Mouse (Mus musculus) midbrain, embryonic 16.5 days (tissue): ENCODE measurements around the gene Aldh6a1. TPM values are rescaled to one million over a fixed set of nuclear protein-coding genes. Genes with fewer than 3 reads are reported as not detected.

Experiments used
- ATAC-seq: fragments of 200-750 bp; cut with Nextera tagmentation; 2 replicates; pipeline ENCODE4 v1.8.0; 2017; ENCODE audit warnings: moderate TSS enrichment
- H3K27ac ChIP-seq: fragments of 300-500 bp; sonication (generic); 2 replicates; pipeline ENCODE4 v1.5.1; 2014; ENCODE audit warnings: mild to moderate bottlenecking, low read length, mixed read lengths
- H3K27me3 ChIP-seq: fragments of 300-500 bp; sonication (generic); 2 replicates; pipeline ENCODE4 v1.6.1; 2014; ENCODE audit warnings: low read depth, low read length, mixed read lengths; ENCODE audit not compliant: control insufficient read depth, insufficient read depth
- H3K36me3 ChIP-seq: fragments of 300-500 bp; sonication (generic); 2 replicates; pipeline ENCODE4 v1.6.1; 2014; ENCODE audit warnings: mild to moderate bottlenecking, low read length, moderate library complexity, mixed read lengths; ENCODE audit not compliant: control insufficient read depth, insufficient read depth
- H3K4me1 ChIP-seq: fragments of 300-500 bp; sonication (generic); 2 replicates; pipeline ENCODE4 v1.6.1; 2014; ENCODE audit warnings: mild to moderate bottlenecking, low read length, mixed read lengths; ENCODE audit not compliant: control insufficient read depth, insufficient read depth
- H3K4me2 ChIP-seq: fragments of 300-500 bp; sonication (generic); 2 replicates; pipeline ENCODE4 v1.6.1; 2014; ENCODE audit warnings: mild to moderate bottlenecking, low read length, mixed read lengths
- H3K4me3 ChIP-seq: fragments of 300-500 bp; sonication (generic); 2 replicates; pipeline ENCODE4 v1.5.1; 2014; ENCODE audit warnings: low read depth, mild to moderate bottlenecking, low read length, moderate library complexity, mixed read lengths
- H3K9ac ChIP-seq: fragments of 300-500 bp; sonication (generic); 2 replicates; pipeline ENCODE4 v1.6.1; 2014; ENCODE audit warnings: low read depth, low read length, mixed read lengths
- H3K9me3 ChIP-seq: fragments of 300-500 bp; sonication (generic); replicated peaks from 2 replicates; pipeline ENCODE4 v1.6.1; 2014; ENCODE audit warnings: mild to moderate bottlenecking, low read length, mixed read lengths; ENCODE audit not compliant: control insufficient read depth, poor library complexity, severe bottlenecking
- WGBS: fragments of 180-500 bp; shearing (Covaris S2); extraction: QIAGEN DNeasy Blood & Tissue Kit; methylation state at CpG from one replicate; pipeline ENCODE4 v1.1.7; 2014; 5-methylcytosine and 5-hydroxymethylcytosine counted together
- polyA plus RNA-seq: library from polyadenylated mRNA; unstranded; fragments of >200 nt; fragmentation: Nextera tagmentation; extraction: Ambion mirVana; gene quantifications from 2 replicates; pipeline ENCODE4 v1.2.1, GENCODE M21; 2015

Gene Aldh6a1
- polyA plus RNA-seq, 1 experiment from 2014 or later = 34.2 TPM

DNA sequence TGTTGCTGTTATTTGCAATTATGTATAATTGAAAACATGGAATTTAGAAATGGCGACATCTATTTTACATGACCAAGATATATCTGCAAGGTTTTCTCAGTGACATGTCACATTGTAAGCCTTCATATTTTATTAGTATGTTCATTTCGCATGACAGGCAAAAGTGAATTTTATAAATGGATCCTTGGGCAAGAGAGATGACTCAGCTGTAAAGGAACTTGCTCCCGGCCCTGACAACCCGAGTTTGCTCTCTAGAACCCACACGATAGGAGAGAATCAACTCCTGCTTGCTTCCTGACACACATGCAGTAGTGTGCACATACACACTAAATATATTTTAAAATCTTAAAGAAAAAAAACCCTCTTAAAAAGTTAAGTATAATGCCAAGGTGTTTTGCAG lies 10.6 kb upstream of the Aldh6a1 start:
- Histone ChIP-seq H3K4me2 (no peak overlapping the region), H3K9ac (no peak overlapping the region), H3K4me3 (no peak overlapping the region), H3K27me3 (no peaks in the 10 kb centered on the region), H3K9me3 (no peaks in the 10 kb centered on the region), H3K36me3 (peaks cover 20% of the 10 kb centered on the region), H3K4me1 (no peaks in the 10 kb centered on the region), H3K27ac (no peak overlapping the region)
- no peak for ATAC-seq
- WGBS = 91% methylated on average over 5 of the region's 5 CpGs

- H3K36me3 ChIP-seq = peaks cover 20% of the 10 kb centered on the region
- no peaks in the 10 kb centered on the region for H3K27me3 ChIP-seq
- no peak for ATAC-seq
- 54% methylated on average over 1 of the region's 1 CpGs for WGBS
- H3K4me2 ChIP-seq = no peak overlapping the region
- no peak overlapping the region for H3K9ac ChIP-seq
- no peak overlapping the region for H3K27ac ChIP-seq
- H3K9me3 ChIP-seq = no peaks in the 10 kb centered on the region
- no peaks in the 10 kb centered on the region for H3K4me1 ChIP-seq
- H3K4me3 ChIP-seq = no peak overlapping the region
Observed at GRCm38 (mm10) chr12:84459845-84460244, 9.0 kb upstream of the Aldh6a1 start.

GRCm38 (mm10) chr12:84456911-84457310 lies 6.1 kb upstream of the Aldh6a1 start:
- ATAC-seq = no peak
- H3K9ac ChIP-seq = no peak overlapping the region
- H3K4me2 ChIP-seq = no peak overlapping the region
- no peaks in the 10 kb centered on the region for H3K27me3 ChIP-seq
- H3K4me1 ChIP-seq = peaks cover 8% of the 10 kb centered on the region
- H3K27ac ChIP-seq = no peak overlapping the region
- no peak overlapping the region for H3K4me3 ChIP-seq
- WGBS = 94% methylated on average over 3 of the region's 3 CpGs
- peaks cover 17% of the 10 kb centered on the region for H3K36me3 ChIP-seq
- no peaks in the 10 kb centered on the region for H3K9me3 ChIP-seq

DNA sequence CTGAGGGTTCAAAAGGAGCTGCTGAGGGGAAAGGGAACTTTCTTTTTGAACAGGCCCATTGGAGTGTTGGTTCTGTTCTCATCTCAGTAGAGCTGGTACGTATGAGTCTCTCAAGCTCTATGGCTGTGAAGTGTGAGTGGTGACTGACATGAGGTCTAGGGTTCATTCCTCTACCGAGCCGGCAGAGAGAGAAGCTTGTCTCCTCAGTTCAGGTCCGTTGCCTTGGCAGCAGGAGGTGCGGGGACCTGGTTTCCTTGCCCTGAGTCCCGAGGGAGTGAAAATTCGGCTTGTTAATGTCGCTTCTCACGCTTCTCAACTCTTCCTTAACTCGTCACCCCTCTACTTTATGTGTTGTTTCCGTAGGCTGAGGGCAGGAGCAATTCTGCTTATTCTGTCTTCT lies 997 bp upstream of the Aldh6a1 start:
- peak overlapping the region; percentile 56 for H3K4me3 ChIP-seq
- H3K4me1 ChIP-seq = peaks cover 19% of the 10 kb centered on the region
- H3K27me3 ChIP-seq = no peaks in the 10 kb centered on the region
- WGBS = 3% methylated on average over 11 of the region's 11 CpGs
- peak overlapping the region; percentile 66 for H3K9ac ChIP-seq
- H3K4me2 ChIP-seq = peak overlapping the region; percentile 98
- ATAC-seq = no peak; the same call in 1 of the 2 replicates
- H3K27ac ChIP-seq = peak overlapping the region; percentile 71
- H3K36me3 ChIP-seq = no peaks in the 10 kb centered on the region
- no peaks in the 10 kb centered on the region for H3K9me3 ChIP-seq

DNA sequence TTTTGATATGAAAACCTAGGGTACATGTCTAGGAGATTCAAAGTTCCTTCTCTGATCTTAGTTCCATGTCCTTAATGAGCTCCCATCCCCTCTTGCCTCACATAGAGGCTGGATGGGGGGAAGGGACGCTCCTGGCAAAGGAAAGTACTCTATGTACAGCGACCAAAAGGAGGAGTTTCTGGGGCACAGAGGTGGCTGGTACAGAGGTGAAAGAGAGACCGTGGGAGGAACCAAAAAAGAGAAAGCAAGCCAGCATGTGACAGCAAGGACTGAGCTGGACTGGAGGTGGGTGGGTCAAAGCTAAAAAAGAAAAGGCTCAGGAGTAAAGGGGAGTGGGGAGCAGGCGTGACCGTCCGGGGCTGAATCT lies 470 bp downstream of the Aldh6a1 start:
- Histone ChIP-seq H3K27ac (peak overlapping the region; percentile 78), H3K4me3 (peak overlapping the region; percentile 56), H3K36me3 (no peaks in the 10 kb centered on the region), H3K9me3 (no peaks in the 10 kb centered on the region), H3K27me3 (no peaks in the 10 kb centered on the region; the same call in 1 of the 2 replicates), H3K9ac (peak overlapping the region; percentile 72), H3K4me2 (peak overlapping the region; percentile 66), H3K4me1 (peaks cover 19% of the 10 kb centered on the region)
- no peak; the same call in 1 of the 2 replicates for ATAC-seq
- WGBS = under 1% methylated on average over 6 of the region's 6 CpGs

GRCm38 (mm10) chr12:84449887-84450286 lies 917 bp downstream of the Aldh6a1 start:
- Histone ChIP-seq H3K4me2 (peak overlapping the region; percentile 66), H3K9me3 (no peaks in the 10 kb centered on the region), H3K27me3 (no peaks in the 10 kb centered on the region; the same call in 1 of the 2 replicates), H3K4me1 (peaks cover 19% of the 10 kb centered on the region), H3K36me3 (no peaks in the 10 kb centered on the region), H3K27ac (no peak overlapping the region; the same call in 1 of the 2 replicates), H3K9ac (no peak overlapping the region), H3K4me3 (peak overlapping the region; percentile 56; the same call in 1 of the 2 replicates)
- no peak for ATAC-seq
- 46% methylated on average over 10 of the region's 10 CpGs for WGBS

DNA sequence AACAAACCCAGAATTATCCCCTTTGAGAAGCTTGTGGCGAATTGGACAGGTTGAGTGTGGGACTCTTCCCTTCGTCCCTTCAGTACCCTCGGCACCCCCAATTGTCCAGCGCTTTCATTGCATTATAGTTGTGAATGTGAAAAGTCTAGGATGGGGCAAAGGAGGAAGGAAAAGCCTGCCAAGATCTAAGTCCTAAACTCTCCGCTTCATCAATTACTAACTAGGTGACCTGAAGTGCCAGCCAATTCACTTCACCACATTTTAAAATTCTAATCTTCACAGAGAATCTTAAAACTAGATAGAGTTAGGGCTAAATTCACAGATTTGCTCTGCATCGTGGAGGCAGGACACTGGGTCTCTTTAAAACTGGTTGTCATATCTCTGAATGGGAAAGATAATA lies 2.6 kb downstream of the Aldh6a1 start:
- ATAC-seq = no peak
- no peaks in the 10 kb centered on the region for H3K36me3 ChIP-seq
- no peak overlapping the region for H3K9ac ChIP-seq

DNA sequence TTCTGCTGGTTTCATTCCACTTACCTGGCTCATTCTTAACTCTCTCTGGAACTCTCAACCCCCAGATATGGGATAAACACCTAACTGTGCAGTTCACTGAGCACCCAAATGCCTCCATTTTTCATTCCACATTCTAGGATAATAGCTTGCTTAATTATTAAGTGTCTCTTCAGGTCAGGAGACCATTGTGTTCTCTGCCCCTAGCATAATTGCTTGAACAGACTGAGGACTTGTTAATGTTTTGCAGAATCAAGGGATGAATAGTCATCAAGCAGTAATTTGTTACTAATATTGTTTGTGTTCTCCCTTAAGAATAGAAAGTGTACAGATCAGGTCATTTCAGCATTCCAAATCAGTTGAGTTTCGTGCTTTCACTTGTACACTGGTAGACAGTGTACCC lies 3.4 kb downstream of the Aldh6a1 start:
- ATAC-seq = no peak
- Histone ChIP-seq H3K4me1 (peaks cover 16% of the 10 kb centered on the region), H3K27me3 (no peaks in the 10 kb centered on the region; the same call in 1 of the 2 replicates), H3K36me3 (no peaks in the 10 kb centered on the region), H3K9ac (no peak overlapping the region), H3K27ac (no peak overlapping the region), H3K4me2 (no peak overlapping the region), H3K4me3 (no peak overlapping the region), H3K9me3 (no peaks in the 10 kb centered on the region)
- WGBS = 71% methylated on average over 1 of the region's 1 CpGs

More for the DNA sequence above, 2.6 kb downstream of the Aldh6a1 start:
- Histone ChIP-seq H3K9me3 (no peaks in the 10 kb centered on the region), H3K4me1 (peaks cover 19% of the 10 kb centered on the region), H3K27ac (no peak overlapping the region), H3K4me3 (no peak overlapping the region), H3K4me2 (no peak overlapping the region), H3K27me3 (no peaks in the 10 kb centered on the region; the same call in 1 of the 2 replicates)
- 89% methylated on average over 6 of the region's 6 CpGs for WGBS

- 80% methylated on average over 4 of the region's 4 CpGs for WGBS
Observed at GRCm38 (mm10) chr12:84442526-84442925, 8.3 kb downstream of the Aldh6a1 start.

More at GRCm38 (mm10) chr12:84442526-84442925, 8.3 kb downstream of the Aldh6a1 start:
- no peaks in the 10 kb centered on the region for H3K4me1 ChIP-seq
- H3K4me3 ChIP-seq = no peak overlapping the region
- H3K4me2 ChIP-seq = no peak overlapping the region
- no peak overlapping the region for H3K9ac ChIP-seq
- ATAC-seq = no peak
- peaks cover 5% of the 10 kb centered on the region; the same call in 1 of the 2 replicates for H3K36me3 ChIP-seq
- H3K27me3 ChIP-seq = no peaks in the 10 kb centered on the region; the same call in 1 of the 2 replicates
- H3K27ac ChIP-seq = no peak overlapping the region
- no peaks in the 10 kb centered on the region for H3K9me3 ChIP-seq
